Mouse (Mus musculus) CD4-positive helper T cell, adult 2 months (primary cell): ENCODE measurements around the gene Clec4f.
"Not testable (repeated sequence)": the region's sequence is repeated elsewhere in the genome, so short reads cannot be mapped to it uniquely, and the experiment has no call there.

ENCODE experiments used
- DNase-seq: peaks from one replicate; pipeline ENCODE4 v3.0.0-alpha.2; 2012; ENCODE audit warnings: low read depth, missing footprints, low spot score

The Clec4f gene

DNA sequence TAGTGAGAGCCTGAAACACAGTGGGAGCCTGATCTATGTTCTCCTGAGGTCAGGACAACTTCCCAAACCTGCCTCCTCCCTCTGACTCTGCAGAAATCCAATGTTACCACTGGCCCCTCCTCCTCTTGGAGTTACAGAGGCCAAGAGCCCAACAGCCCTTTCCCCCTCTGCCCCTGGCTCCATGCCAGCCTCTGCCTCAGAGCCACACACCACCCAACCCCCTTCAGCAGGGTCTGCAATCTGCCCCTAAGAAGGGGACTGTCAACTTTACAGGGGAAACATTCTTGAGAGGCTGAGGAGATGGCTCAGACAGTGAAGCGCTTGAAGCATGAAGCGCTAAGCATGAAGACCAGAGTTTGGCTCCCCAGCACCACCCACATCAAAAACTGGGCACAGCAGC, at the start of gene Clec4f:
Gene Clec4f, minus strand, starts transcription at position 101 of the 400 bp plus-strand sequence.
- DNase-seq = no peak

DNA sequence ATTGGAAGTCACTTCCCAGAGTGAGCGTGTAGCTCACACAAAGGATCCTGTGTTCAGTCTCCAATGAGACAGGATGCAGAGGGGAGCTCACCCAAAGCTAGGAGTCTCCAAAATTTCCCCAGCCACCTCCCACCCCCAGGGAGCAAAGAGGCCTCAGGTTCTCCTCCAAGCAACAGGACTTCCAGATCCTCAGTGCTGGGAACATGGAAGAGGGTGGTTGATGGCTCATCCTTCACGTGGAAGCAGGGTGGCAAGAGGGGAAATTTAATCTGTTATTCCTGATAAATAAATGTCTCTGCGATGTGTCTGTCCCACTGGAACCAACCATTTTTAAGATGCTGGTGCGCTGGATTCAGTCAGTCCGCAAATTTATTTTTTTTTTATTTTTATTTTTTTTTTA, 48.7 kb upstream of the Clec4f start:
- DNase-seq = no peak

DNA sequence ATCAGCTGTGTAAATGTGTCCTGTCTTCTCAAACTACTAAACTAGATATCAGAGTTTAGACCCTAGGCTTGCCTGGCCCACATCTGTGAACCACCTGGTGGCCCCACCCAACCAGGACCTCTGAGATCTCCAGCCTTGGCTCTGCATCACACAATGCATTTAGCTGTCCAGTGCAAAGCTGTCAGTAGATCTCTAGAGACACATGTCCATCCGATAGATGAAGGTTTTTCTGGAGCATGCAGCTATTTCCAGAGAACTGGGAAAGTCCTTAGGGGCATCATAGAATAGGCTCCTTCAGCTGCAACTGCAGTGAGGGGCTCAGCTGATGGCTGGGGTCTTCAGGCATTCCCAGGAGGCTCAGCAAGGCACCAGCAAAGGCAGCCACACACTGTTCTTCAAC, 48.3 kb upstream of the Clec4f start:
- DNase-seq = no peak

DNA sequence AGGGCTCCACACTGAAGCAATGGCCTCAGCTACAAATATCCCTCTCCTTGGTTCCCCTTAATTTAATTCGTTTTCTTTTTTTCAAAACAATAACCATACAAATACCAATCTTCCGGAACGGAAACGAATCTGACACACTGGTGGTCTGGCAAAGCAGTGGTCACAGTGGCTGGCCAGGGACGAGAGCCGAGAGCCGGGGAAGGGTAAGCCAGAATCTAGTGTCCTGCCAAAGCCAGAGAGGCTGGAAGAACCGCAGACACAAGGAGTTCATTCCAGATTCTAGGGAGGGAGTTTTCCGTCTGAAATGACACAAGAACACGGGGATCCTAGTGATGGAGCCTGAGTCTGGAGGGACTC, 47.7 kb upstream of the Clec4f start:
- no peak for DNase-seq

DNA sequence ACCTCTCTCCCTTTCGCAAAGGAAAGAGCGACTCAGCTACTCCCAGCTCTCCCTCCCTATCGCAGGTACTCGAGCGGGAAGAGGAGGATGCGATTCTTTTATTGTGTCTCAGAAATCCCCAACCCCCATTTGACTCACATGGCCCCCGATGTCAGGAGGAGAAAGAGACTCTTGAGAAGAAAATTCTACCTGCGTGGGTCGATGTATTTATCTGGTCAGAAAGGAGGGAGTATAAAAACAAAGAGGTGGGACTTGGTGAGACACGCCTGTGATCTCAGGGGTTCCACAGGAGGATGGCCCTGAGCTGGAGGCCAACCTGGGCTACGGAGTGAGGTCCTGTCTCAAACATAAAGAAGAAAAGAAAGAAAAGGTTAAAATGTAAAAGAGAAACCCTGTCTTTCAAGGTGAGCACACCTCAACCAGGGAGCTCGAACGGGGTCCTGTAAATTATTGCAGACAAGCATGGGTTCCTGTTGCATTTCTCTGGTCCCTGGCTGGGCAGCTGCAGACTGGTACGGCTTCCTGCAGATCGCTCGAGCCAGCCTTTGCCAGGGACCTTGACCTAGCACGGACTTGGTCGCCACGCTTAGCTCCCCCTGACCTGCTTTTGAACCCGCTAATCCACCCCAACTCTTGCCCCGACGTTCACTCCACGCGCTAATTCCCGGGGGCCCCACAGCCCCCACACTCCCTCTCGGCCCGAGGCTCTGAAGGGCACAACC, 47.2 kb upstream of the Clec4f start:
- no peak for DNase-seq

DNA sequence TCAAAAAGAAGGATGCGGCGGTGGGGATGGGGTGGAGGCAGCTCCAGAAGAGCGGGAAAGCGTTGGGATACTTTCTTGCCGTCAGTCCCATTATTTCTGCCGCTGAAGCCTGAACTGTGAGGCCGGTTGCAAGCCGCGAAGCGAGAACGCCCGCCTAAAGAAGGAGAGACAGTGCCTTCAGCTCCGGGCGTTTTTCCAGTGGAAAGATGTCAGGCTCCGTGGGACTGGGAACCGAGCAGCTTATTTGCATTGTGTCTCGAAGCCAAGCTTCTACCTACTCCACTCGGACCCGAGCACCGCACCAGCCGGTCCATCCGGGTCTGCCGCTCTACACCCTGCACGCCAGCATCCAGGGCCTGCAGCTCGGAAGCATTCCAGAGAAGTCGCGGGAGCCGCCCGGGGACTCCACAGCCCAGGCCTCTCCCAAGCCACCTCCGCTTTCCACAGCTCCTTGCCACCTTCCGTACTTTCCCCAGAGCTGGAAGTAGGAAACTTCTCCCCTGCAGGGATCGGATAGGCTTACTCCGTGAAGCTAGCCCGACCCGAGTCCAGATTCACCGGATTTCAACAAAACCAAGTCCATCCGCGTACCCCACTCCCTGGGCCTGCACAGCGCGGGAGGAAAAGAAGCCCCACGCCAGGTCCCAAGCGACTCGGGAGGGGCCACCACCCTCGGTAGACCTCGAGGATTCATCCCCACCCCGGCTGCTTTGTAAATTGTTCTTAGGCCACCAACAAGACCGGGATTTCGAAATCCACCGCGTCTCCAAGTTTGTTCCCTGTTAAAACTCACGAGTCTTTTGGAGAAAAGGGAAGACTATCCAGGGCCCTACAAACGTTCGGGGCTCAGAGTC, 46.4 kb upstream of the Clec4f start:
- DNase-seq = no peak

DNA sequence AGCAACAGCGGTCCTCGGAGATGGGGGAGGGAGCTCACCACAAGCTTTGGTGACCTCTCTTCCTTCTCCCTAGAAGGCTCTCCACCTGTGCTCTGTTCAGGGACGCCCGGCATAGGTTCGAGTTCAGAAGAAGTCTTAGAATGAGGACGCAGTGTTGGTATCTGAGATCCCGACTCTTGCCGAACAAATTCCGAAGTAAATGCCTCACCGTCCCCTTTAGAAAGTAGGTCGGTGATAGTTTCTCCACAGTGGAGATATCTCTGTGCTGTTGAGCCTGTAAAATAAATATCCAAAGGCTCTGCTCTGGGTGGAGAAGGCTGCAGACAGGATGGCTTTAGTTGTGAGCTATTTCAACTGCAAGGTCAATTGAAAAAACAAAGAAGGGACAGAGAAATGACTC, 45.0 kb upstream of the Clec4f start:
- DNase-seq = no peak

DNA sequence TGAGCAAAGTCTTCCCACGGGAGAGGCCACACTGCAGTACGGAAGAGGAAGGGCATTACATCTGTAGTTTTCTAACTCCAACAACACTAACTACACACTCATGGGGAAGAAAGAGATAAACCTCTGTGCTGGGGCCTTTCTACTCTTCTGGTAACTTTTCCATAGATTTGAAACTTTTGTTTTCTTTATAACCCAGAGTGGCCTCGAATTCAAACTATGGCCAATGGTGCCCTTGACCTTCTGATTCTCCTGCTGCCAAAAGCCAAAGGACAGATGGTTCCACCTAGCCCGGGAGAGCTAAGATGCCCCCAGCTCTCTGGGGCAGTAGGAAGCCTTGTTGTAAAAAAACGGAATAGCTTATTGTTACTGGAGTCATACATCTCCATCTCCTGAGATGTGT, 44.0 kb upstream of the Clec4f start:
- no peak for DNase-seq

DNA sequence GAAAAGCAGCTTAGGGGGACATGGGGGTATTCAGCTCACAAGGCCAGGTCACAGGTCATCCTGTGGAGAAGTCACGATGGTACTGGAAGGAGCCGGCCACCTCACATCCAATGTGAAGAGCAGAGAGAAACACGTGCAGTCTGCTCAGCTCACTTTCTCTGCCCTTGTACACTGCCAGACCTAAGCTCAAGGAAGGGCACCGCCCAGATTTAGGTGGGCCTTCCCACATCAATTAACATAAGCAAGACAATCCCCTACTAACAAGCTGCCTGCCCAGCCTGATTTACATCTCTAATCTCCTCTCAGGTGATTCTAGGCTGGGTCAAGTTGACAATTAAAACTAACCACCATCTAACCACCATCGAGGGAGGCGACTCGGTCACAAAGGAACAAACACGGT, 41.9 kb upstream of the Clec4f start:
- DNase-seq = no peak

DNA sequence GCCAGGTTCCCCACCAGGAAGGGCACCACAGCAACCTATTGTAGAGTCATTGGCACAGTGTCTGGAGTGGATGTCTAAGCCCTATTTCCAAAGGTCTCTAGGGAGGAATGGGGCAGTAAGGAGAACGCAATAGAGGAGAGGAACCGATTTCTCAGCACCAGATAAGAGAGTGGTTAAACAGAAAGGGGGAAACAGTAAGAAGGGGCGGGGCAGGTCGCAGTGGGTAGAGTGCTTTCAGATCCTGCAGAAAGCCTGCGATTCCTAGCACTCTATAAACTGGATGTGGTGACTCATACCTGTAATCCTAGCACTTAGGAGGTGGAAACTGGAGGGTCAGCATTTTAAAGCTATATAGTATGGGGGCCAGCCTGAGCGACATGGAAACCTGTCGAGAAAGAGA, 40.7 kb upstream of the Clec4f start:
- DNase-seq = no peak

DNA sequence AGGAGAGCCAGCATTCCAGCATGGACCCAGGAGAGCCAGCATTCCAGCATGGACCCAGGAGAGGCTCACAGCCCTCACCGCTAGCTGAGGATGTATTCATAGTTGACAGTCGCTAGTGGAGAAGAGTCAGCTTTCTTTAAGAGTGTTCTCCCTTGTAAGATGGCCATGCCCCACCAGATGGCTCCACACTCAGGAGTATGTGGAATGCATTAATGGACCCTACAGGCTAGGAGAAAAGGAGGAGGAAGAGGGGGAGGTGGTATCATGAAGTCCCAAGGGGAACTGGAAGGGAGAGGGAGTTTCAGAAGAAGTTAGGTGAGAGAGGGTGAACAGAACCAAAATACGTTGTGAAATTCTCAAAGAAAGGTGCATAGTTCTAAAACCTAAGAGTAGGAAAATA, 39.7 kb upstream of the Clec4f start:
- no peak for DNase-seq

DNA sequence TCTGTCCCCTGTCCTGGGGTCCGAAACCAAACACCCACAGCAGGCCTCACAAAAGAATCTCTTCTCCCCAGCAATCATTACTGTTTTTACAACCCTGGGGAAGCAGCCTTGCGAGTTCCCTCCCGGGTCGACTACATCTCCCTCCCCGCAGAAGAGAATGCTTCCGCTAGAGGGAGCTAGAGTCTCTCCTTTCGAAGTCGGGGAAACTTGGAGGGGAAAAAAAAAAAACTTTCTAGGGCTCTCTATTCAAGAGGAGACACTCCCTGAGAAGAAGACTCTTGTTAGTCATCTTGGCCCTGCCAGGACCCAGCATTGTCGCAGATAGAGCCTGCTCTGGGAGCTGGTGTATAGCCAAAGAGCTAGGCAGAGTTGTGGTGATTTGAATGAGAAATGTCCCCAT, 37.8 kb upstream of the Clec4f start:
- peak; percentile 74 for DNase-seq

DNA sequence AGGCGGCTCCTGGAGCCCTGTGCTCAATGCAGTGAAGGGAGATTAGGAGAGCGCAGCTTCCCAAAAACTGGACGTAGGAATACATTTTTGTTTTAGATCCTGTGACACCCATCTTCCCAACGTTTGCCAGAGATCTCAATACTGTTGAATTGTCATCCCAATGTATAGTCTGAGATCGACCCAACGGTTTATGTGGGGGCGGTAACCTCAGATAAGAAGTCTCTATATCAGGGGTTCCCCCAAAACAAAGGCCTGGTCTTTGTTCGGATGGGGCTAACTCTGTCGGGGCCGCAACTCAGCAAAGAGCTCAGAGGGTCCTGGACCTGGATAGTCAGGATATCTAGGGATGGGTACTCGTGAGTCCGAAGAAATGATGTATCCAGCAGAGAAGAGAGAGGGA, 37.0 kb upstream of the Clec4f start:
- no peak for DNase-seq

DNA sequence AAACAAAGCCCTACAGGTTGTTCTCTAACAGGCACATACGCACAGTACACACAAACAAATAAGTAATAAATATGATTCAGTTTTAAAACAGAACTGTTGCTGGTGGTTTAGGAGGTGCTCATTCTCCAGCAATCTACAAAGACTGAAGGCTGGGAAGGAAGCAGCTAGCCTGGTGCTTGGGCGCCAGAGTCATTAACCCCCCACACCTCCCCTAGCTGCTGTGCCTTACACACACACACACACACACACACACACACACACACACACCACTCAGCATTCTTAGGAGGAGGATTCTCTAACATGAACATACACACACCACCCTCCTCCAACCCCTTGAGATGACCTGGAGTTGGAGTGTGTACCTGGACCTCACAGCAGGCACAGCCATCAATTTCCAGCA, 34.9 kb upstream of the Clec4f start:
- DNase-seq = no peak

DNA sequence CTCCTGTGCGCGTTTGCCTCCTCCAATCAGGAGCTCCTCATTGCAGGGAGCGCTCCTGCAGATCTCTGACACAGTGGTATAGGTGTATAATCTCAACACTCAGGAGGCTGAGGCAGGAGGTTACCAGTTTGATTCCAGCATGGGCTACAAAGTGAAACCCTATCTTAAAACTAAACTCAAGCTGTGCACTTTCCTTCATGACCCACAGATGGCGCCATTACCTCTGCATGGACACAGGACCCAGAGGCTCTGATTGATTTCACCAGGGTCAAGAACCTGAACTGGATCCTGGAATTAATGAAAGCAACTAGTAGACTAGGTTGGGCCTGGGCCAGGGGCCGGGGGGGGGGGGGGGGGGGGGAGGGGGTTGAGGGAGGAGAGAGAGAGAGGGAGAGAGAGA, 34.3 kb upstream of the Clec4f start:
- DNase-seq = peak; percentile 38

DNA sequence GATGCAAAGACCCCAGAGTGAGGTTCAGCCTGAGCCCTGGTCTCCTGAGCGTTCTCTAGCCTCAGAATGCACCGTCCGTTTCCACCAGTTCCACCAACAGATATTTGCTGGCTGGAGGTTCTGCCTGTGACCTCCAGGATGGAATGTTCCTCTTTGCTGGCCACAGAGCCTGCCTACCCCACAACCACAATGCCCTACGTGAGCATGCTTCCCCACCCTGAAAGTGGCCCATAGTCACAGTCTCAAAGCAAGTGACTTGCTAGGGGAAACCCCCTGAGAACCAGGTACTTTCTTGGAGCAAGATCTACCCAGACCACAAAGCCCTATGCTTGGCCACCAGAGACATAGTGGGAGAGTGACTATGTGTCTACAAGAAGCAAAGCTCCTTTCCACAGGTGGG, 33.4 kb upstream of the Clec4f start:
- no peak for DNase-seq

DNA sequence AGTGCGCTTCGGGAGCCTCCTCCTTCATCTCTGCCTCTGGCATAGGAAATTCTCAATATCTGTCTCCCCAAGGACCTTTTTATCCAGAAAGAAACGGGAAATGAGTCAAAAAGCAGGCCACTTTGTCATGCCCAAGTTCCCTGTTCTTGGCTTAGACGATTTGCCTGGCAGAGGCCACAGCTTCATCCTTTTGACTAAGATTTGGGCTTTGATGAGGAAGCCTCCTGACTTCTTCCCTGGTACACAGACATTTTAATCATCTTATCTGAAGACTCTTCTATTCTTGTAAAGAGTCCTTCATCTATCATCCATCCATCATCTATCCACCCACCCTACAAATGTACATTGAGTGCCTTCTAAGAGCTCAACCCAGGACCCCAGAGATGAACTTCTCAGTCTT, 21.8 kb upstream of the Clec4f start, which contains the start of gene Cd207:
Gene Cd207, minus strand, starts transcription at position 101 of the 400 bp plus-strand sequence.
- no peak for DNase-seq

DNA sequence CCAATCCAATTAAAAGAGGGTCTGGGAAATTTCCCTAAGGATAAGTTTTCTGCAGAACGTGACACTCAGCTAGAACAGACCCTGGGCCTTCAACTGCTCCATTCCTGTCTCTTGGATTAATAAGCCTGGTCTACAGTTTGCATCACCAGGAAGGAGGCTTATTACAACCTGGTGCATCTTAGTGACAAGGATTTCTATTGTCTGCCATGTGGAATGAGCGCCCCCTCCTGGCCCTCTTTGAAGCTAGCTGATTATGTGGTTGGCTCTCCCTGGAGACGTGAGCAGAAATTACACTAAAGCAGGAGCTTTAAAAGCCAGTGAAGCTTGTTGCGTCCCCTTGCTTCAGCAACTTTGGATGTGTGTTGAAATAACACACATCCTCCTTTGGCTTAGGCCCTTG, 17.4 kb upstream of the Clec4f start:
- peak; percentile 61 for DNase-seq

DNA sequence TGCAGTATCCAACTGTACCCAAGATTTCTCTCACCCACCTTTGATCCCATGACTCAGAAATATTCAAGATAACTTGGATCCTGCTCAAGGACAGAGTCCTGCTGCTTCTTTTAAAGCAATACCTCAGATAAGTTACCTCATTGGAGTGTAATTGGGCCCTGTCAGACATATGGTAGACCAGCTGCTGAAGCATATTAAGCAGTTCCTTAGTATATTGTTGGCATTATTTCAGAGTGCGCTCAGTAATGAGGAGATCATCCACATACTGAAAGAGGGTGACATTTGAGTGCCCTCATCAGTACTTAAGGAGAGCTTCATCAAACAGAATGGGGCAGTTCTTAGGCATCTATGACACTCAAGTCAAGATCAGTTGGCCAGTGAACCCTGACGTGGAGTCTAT, 9.0 kb upstream of the Clec4f start:
- DNase-seq = no peak

DNA sequence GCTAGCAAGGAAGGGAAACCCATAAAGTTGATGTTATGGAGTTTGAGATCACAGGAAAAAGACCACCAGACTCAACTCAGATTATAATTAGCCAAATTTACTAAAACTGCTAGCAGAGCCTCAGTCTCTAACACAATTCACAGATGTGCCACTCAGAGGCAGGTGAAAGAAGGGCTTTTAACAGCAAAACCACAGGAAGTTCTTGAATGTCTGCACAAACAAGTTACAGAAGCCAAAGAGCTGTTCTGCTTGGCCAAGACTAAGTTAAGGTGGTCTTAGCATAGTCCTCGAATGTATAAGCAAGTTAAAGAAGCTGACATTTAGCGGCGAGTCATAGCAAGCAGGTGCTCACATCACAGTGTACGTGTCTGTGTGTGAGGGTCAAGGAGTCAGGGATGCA, 4.8 kb upstream of the Clec4f start:
- DNase-seq = no peak

DNA sequence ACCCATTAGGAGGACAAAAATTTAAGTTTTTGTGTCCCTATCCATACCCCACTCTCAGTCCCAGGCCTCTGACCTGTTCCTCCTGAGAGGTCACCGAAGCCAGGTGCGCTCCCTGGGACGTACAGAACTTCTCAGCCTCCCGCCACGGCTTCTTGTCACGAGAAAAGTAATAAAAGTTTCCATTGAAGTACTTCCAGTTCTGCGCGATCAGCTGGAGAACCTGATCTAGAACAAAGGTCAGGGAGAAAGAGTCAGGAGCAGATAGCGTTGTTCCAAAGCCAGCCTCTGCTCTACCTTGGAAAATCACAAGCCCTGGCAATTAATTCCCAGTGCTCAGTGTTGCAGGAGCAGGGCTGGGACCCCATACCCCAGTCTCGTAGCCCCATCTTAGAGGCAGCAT, 9.3 kb downstream of the Clec4f start:
- DNase-seq = no peak

DNA sequence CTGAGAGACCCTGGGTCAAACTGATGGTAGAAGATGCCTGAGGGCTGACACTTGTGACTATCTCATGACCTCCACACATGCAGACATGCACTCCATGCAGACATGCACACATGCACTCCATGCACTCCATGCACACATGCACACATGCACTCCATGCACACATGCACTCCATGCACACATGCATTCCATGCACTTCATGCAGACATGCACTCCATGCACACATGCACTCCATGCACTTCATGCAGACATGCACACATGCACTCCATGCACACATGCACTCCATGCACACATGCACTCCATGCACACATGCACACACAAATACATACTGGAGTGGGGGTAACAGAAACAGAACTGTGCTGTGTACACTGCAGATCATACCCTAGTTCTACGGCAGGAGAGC, 20.7 kb downstream of the Clec4f start:
- DNase-seq = no peak

DNA sequence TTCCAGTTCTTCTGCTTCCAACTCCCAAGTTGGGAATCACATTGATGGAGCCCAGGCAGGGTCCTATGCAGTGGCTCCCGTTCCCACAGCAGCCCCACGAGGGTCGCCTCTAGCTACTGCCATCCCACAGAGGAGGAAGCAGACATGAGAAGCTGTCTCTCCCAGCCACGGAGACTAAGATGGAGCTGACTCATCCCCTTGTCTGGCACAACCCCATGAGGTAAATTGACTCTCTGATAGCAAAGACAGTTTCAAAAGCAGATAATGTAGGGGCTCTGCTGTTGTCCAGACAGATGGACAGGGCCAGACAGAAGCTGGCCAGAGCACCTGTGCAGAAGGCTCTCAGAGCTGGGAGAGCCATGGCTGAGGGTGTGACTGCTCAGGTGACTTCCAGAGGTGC, 21.4 kb downstream of the Clec4f start:
- not testable (repeated sequence) for DNase-seq
